Comparison of ENCODE assay signal across 11 mouse cellular contexts in the genomic region with DNA sequence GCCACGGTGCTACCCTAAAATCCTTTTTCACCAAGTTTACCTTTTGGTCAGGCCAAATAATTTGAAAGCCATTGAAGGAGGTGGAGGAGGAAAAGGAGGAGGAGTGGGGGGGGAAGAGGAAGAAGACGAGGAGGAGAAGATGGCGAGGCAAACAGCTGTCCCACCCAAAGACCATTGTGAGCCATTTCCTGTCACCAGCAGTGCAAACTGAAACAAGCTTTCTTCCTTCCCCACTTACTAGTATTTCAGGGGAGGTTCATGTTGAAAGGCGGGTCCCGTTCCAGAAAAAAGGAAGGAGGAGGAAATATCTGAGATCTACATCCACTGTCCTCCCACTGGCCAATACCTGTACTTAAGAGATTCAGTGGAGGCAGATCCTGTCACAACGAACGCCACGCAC. TPM values are rescaled to one million over a fixed set of nuclear protein-coding genes. Genes with fewer than 3 reads are reported as not detected.
DNase-seq lines count a peak whose midpoint lies in the region; ATAC-seq and TF ChIP-seq lines count a peak whose summit lies in the region.
"Had no signal": no experiment of that assay in that cellular context is flagged by ENCODE, and none has a peak within 500 bp of the region (broad histone marks: within the 10 kb centered on the region; RNA-seq: fewer than 3 reads in every experiment).

No protein-coding gene starts in this region.

- peaks cover 10% of the 10 kb centered on the region for H3K4me1 ChIP-seq in forebrain, embryonic 14.5 days (ENCODE audit: control insufficient read depth, insufficient read depth, low read length)
- H3K4me1 ChIP-seq in forebrain, embryonic 16.5 days (replicated peaks; ENCODE audit: control insufficient read depth, insufficient read depth, low read length), result peaks cover 23% of the 10 kb centered on the region
- peaks cover 27% of the 10 kb centered on the region for H3K4me1 ChIP-seq in olfactory bulb, adult 2 months (ENCODE audit: control insufficient read depth, insufficient read depth, low read length)

- no peak for TF ChIP-seq POLR2A in olfactory bulb, adult 2 months (IDR thresholded peaks at IDR 0.05; ENCODE audit: insufficient read depth, low read depth, low read length)

- no peaks in the 10 kb centered on the region for H3K27me3 ChIP-seq in forebrain, embryonic 14.5 days (replicated peaks; ENCODE audit: control insufficient read depth, insufficient read depth, low read length)
- H3K27me3 ChIP-seq in forebrain, embryonic 16.5 days (replicated peaks; ENCODE audit: control insufficient read depth, insufficient read depth, low read length), result no peaks in the 10 kb centered on the region

- ATAC-seq in forebrain, embryonic 14.5 days, result no peak
- no peak for ATAC-seq in forebrain, embryonic 16.5 days
- no peak for ATAC-seq in cerebellum, adult (ENCODE audit: insufficient number of reproducible peaks, low FRiP score, low TSS enrichment)

- peaks cover 2% of the 10 kb centered on the region; the same call in 1 of the 2 replicates for H3K36me3 ChIP-seq in forebrain, embryonic 14.5 days (ENCODE audit: control insufficient read depth, insufficient read depth, low read length)
- no peaks in the 10 kb centered on the region for H3K36me3 ChIP-seq in forebrain, embryonic 16.5 days (ENCODE audit: control insufficient read depth, insufficient read depth)

- 0 out of 2 replicates have a peak overlapping the region, but pooled peaks have one; percentile 1 for H3K9ac ChIP-seq in forebrain, embryonic 14.5 days (ENCODE audit: low read length)
- no peak overlapping the region for H3K9ac ChIP-seq in forebrain, embryonic 16.5 days (replicated peaks; ENCODE audit: low read depth, low read length)

- WGBS in forebrain, embryonic 14.5 days, result 92% methylated on average over 8 of the region's 8 CpGs
- WGBS in forebrain, embryonic 16.5 days, result 84% methylated on average over 8 of the region's 8 CpGs
- WGBS in olfactory bulb, adult 2 months, result 48% methylated on average over 8 of the region's 8 CpGs

- H3K9me3 ChIP-seq in forebrain, embryonic 14.5 days (replicated peaks; ENCODE audit: control insufficient read depth, low read length), result 0 out of 2 replicates have a peak, but pooled peaks cover 6% of the 10 kb centered on the region
- H3K9me3 ChIP-seq in forebrain, embryonic 16.5 days (ENCODE audit: control insufficient read depth, low read length), result peaks cover 7% of the 10 kb centered on the region; the same call in 1 of the 2 replicates

- H3K27ac ChIP-seq in forebrain, embryonic 14.5 days (ENCODE audit: low read depth, low read length), result no peak overlapping the region
- no peak overlapping the region for H3K27ac ChIP-seq in forebrain, embryonic 16.5 days (ENCODE audit: low read length)
- peak overlapping the region; percentile 64 for H3K27ac ChIP-seq in olfactory bulb, adult 2 months (ENCODE audit: insufficient read depth, low read depth, low read length)

- no peak for TF ChIP-seq CTCF in olfactory bulb, adult 2 months (IDR thresholded peaks at IDR 0.05; ENCODE audit: insufficient read depth, low read depth, low read length)

- no peak overlapping the region for H3K4me3 ChIP-seq in forebrain, embryonic 14.5 days (ENCODE audit: low read depth, low read length)
- no peak overlapping the region for H3K4me3 ChIP-seq in forebrain, embryonic 16.5 days (replicated peaks; ENCODE audit: low read length)
- no peak overlapping the region for H3K4me3 ChIP-seq in olfactory bulb, adult 2 months (ENCODE audit: insufficient read depth, low read depth, low read length)

- H3K4me2 ChIP-seq in forebrain, embryonic 14.5 days (ENCODE audit: low read length), result no peak overlapping the region
- no peak overlapping the region for H3K4me2 ChIP-seq in forebrain, embryonic 16.5 days (ENCODE audit: low read length)

- no peak for DNase-seq in forebrain, embryonic 14.5 days (ENCODE audit: low spot score)
- DNase-seq in kidney, postnatal 14 days, result peak; percentile 38
- DNase-seq in kidney, postnatal 10 days, result no peak
- DNase-seq in induced T-regulatory cell, adult 2 months (ENCODE audit: low read depth), result peak; percentile 45
- DNase-seq in frontal cortex, postnatal 25 days (ENCODE audit: low spot score in 2 of 2), result no peak
- DNase-seq: cerebellum, postnatal 25 days had no signal

RNA-seq across cellular contexts. Expression of a gene that starts 16.5 kb away (rescaled TPM):
- polyA plus RNA-seq in forebrain, embryonic 14.5 days (2014; fragmentation: Nextera tagmentation; extraction: Ambion mirVana), result not detected in 2 replicates
- polyA plus RNA-seq in forebrain, embryonic 16.5 days (2015; fragmentation: Nextera tagmentation; extraction: Ambion mirVana), result not detected in 2 replicates
- not detected in 2 replicates for polyA plus RNA-seq in olfactory bulb, adult 2 months (2012; ENCODE audit: insufficient read depth, insufficient read length, low replicate concordance, missing spikeins)
- polyA plus RNA-seq: limb, embryonic 11.5 days; neural tube, embryonic 11.5 days had no signal

RNA-seq across cellular contexts. Expression of a gene that starts 28.8 kb away (rescaled TPM):
- 5.0 and 6.2 TPM in 2 replicates for polyA plus RNA-seq in forebrain, embryonic 14.5 days (2014; fragmentation: Nextera tagmentation; extraction: Ambion mirVana)
- 7.9 and 8.9 TPM in 2 replicates for polyA plus RNA-seq in forebrain, embryonic 16.5 days (2015; fragmentation: Nextera tagmentation; extraction: Ambion mirVana)
- not detected in 2 replicates for polyA plus RNA-seq in olfactory bulb, adult 2 months (2012; ENCODE audit: insufficient read depth, insufficient read length, low replicate concordance, missing spikeins)

Comparison
In these comparisons a context has a peak if more than half of its experiments do, and no peak if none do; other contexts are left out.
1. DNase-seq: peak in kidney, postnatal 14 days (single experiment) and induced T-regulatory cell, adult 2 months (single experiment); none in forebrain, embryonic 14.5 days (single experiment), kidney, postnatal 10 days (single experiment) and frontal cortex, postnatal 25 days (0 of 2).